ENCODE assay signal across 8 mouse cellular contexts in the genomic region with DNA sequence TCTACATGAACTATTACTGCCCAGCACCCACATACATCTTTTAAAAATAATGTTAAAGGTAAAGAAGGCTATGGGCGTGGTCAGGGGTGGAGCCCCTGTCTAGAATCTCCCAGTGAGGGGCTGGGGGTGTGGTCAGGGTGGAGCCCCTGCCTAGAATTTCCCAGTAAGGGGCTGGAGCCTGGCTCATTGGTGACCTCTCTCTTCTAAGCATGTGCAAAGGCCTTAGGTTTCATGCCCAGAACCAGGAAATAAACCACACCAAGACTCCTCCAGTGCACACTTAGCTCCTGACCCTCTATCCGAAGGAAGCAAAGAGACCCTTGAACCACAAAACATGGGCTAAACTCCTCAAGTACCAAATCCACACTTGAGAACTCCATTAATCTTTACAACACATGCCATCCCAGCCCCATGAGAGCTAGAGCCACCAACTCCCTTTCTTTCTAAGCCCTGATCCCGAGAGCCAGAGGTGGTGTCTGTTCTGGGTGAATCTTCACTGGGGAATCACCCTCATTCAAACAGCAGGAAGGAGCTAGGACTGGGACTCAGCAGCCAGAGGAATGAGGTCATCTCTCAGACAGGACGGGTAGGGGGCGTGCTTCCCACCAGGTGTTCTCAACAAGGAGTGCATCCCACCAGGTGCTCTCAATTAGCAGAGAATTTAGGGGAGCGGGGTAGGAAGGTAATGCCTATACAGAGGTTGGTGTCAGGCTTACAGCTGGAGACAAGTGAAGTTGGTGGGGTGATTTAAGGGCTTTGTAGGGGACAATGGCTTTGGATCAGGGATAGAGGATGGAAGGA. TPM values are rescaled to one million over a fixed set of nuclear protein-coding genes. Genes with fewer than 3 reads are reported as not detected.
DNase-seq lines count a peak whose midpoint lies in the region; ATAC-seq and TF ChIP-seq lines count a peak whose summit lies in the region.

No protein-coding gene starts in this region.

- peak overlapping the region; percentile 77 for H3K27ac ChIP-seq in heart, embryonic 13.5 days (replicated peaks)
- H3K27ac ChIP-seq in ES-Bruce4 (ENCODE audit: insufficient read depth, low read length) = peak overlapping the region; percentile 29; the same call in 1 of the 2 replicates
- no peak overlapping the region for H3K27ac ChIP-seq in forebrain, embryonic 12.5 days
- H3K27ac ChIP-seq in liver, embryonic 15.5 days (replicated peaks) = peak overlapping the region; percentile 88

- no peak for TF ChIP-seq POLR2A in ES-Bruce4 (IDR thresholded peaks at IDR 0.05; ENCODE audit: insufficient read depth, low read length)

- H3K4me3 ChIP-seq in heart, embryonic 13.5 days = peak overlapping the region; percentile 83
- peak overlapping the region; percentile 97 for H3K4me3 ChIP-seq in ES-Bruce4 (ENCODE audit: low read depth, low read length)
- peak overlapping the region; percentile 88 for H3K4me3 ChIP-seq in forebrain, embryonic 12.5 days (replicated peaks)
- H3K4me3 ChIP-seq in liver, embryonic 15.5 days (replicated peaks) = peak overlapping the region; percentile 76

- no peak for DNase-seq in heart, adult 8-10 months (ENCODE audit: low spot score)
- DNase-seq in left cerebral cortex, adult 8-10 months (ENCODE audit: low spot score in 2 of 2) = no peak
- no peak for DNase-seq in Muller cell, postnatal 12 days (ENCODE audit: inconsistent ontology term)

- peak; percentile 57 for TF ChIP-seq CTCF in ES-Bruce4 (IDR thresholded peaks at IDR 0.05; ENCODE audit: low read depth, low read length)

- no peaks in the 10 kb centered on the region for H3K27me3 ChIP-seq in heart, embryonic 13.5 days (replicated peaks)
- no peaks in the 10 kb centered on the region for H3K27me3 ChIP-seq in ES-Bruce4 (ENCODE audit: control insufficient read depth, insufficient read depth, low read length, poor library complexity, severe bottlenecking)
- H3K27me3 ChIP-seq in forebrain, embryonic 12.5 days = 0 out of 2 replicates have a peak, but pooled peaks cover under 1% of the 10 kb centered on the region
- H3K27me3 ChIP-seq in liver, embryonic 15.5 days = no peaks in the 10 kb centered on the region

- no peak for ATAC-seq in heart, embryonic 13.5 days (ENCODE audit: extremely low read depth, insufficient number of reproducible peaks, low FRiP score, low TSS enrichment)
- ATAC-seq in forebrain, embryonic 12.5 days (ENCODE audit: low FRiP score) = no peak
- ATAC-seq in liver, embryonic 15.5 days (ENCODE audit: insufficient read depth) = peak; percentile 13; the same call in 1 of the 2 replicates
- no peak for ATAC-seq in monocyte, adult 5-6 weeks (replicated peaks; ENCODE audit: insufficient number of reproducible peaks, low FRiP score, low TSS enrichment, poor library complexity, severe bottlenecking)

- H3K9me3 ChIP-seq in heart, embryonic 13.5 days = no peaks in the 10 kb centered on the region
- no peaks in the 10 kb centered on the region for H3K9me3 ChIP-seq in ES-Bruce4 (replicated peaks; ENCODE audit: control insufficient read depth, insufficient read depth, low read length, poor library complexity, severe bottlenecking)
- H3K9me3 ChIP-seq in forebrain, embryonic 12.5 days = no peaks in the 10 kb centered on the region
- H3K9me3 ChIP-seq in liver, embryonic 15.5 days (replicated peaks) = no peaks in the 10 kb centered on the region

- peak overlapping the region; percentile 84 for H3K4me2 ChIP-seq in heart, embryonic 13.5 days
- peak overlapping the region; percentile 78 for H3K4me2 ChIP-seq in forebrain, embryonic 12.5 days
- peak overlapping the region; percentile 74 for H3K4me2 ChIP-seq in liver, embryonic 15.5 days

- peaks cover 39% of the 10 kb centered on the region for H3K4me1 ChIP-seq in heart, embryonic 13.5 days
- no peaks in the 10 kb centered on the region for H3K4me1 ChIP-seq in ES-Bruce4 (ENCODE audit: control insufficient read depth, insufficient read depth, low read length)
- peaks cover 30% of the 10 kb centered on the region for H3K4me1 ChIP-seq in forebrain, embryonic 12.5 days
- H3K4me1 ChIP-seq in liver, embryonic 15.5 days (replicated peaks) = peaks cover 76% of the 10 kb centered on the region

- 36% methylated on average over 6 of the region's 6 CpGs for whole genome bisulfite sequencing in heart, embryonic 13.5 days
- WGBS in forebrain, embryonic 12.5 days = 38% methylated on average over 6 of the region's 6 CpGs
- 28% methylated on average over 6 of the region's 6 CpGs for WGBS in liver, embryonic 15.5 days (ENCODE audit: insufficient replicate concordance)

- H3K36me3 ChIP-seq in heart, embryonic 13.5 days = peaks cover 47% of the 10 kb centered on the region
- no peaks in the 10 kb centered on the region for H3K36me3 ChIP-seq in ES-Bruce4 (ENCODE audit: control insufficient read depth, insufficient read depth, low read length, poor library complexity, severe bottlenecking)
- H3K36me3 ChIP-seq in forebrain, embryonic 12.5 days (replicated peaks) = peaks cover 39% of the 10 kb centered on the region
- H3K36me3 ChIP-seq in liver, embryonic 15.5 days (replicated peaks) = peaks cover 47% of the 10 kb centered on the region

- no peak for TF ChIP-seq EP300 in ES-Bruce4 (IDR thresholded peaks at IDR 0.05; ENCODE audit: insufficient read depth, low read depth, low read length)

- peak overlapping the region; percentile 97 for H3K9ac ChIP-seq in heart, embryonic 13.5 days
- H3K9ac ChIP-seq in ES-Bruce4 (ENCODE audit: low read depth, poor library complexity, severe bottlenecking) = peak overlapping the region; percentile 93; the same call in 1 of the 2 replicates
- H3K9ac ChIP-seq in forebrain, embryonic 12.5 days = peak overlapping the region; percentile 97
- peak overlapping the region; percentile 96 for H3K9ac ChIP-seq in liver, embryonic 15.5 days

RNA-seq across cellular contexts. Expression of a gene that starts 1.6 kb away (rescaled TPM):
- 72.2 and 78.1 TPM in 2 replicates for polyA plus RNA-seq in heart, embryonic 13.5 days (2015; fragmentation: Nextera tagmentation; extraction: Ambion mirVana)
- 10 to 100 TPM; 25.9 to 39.0 (median 32.2) TPM for total RNA-seq in heart, adult 8-10 months (2022)
- 47.8 and 51.4 TPM in 2 replicates for polyA plus RNA-seq in ES-Bruce4 (2011; ENCODE audit: insufficient read depth, insufficient read length, low read depth, missing spikeins)
- polyA plus RNA-seq in forebrain, embryonic 12.5 days (2016; fragmentation: Nextera tagmentation; extraction: Ambion mirVana) = 145 and 148 TPM in 2 replicates
- 127 and 147 TPM in 2 replicates for polyA plus RNA-seq in liver, embryonic 15.5 days (2015; fragmentation: Nextera tagmentation; extraction: Ambion mirVana)
- 8.2 to 12.9 TPM (median 11.7 TPM) in 3 replicates for total RNA-seq in monocyte, adult 5-6 weeks (2017)
- total RNA-seq in left cerebral cortex, adult 8-10 months (2022) = 10 to 100 TPM; 66.8 to 73.4 (median 70.6) TPM

RNA-seq across cellular contexts. Expression of a gene that starts 7.5 kb away (rescaled TPM):
- 69.7 and 73.6 TPM in 2 replicates for polyA plus RNA-seq in heart, embryonic 13.5 days (2015; fragmentation: Nextera tagmentation; extraction: Ambion mirVana)
- total RNA-seq in heart, adult 8-10 months (2022) = 10 to 100 TPM; 49.1 to 55.0 (median 53.8) TPM
- polyA plus RNA-seq in ES-Bruce4 (2011; ENCODE audit: insufficient read depth, insufficient read length, low read depth, missing spikeins) = 52.9 and 70.3 TPM in 2 replicates
- 68.1 and 68.5 TPM in 2 replicates for polyA plus RNA-seq in forebrain, embryonic 12.5 days (2016; fragmentation: Nextera tagmentation; extraction: Ambion mirVana)
- polyA plus RNA-seq in liver, embryonic 15.5 days (2015; fragmentation: Nextera tagmentation; extraction: Ambion mirVana) = 50.9 and 56.2 TPM in 2 replicates
- 18.6 to 22.3 TPM (median 20.9 TPM) in 3 replicates for total RNA-seq in monocyte, adult 5-6 weeks (2017)
- 10 to 100 TPM; 81.4 to 89.7 (median 85.5) TPM for total RNA-seq in left cerebral cortex, adult 8-10 months (2022)

RNA-seq across cellular contexts. Expression of a gene that starts 7.5 kb away (rescaled TPM):
- polyA plus RNA-seq in heart, embryonic 13.5 days (2015; fragmentation: Nextera tagmentation; extraction: Ambion mirVana) = 2.1 and 2.3 TPM in 2 replicates
- total RNA-seq in heart, adult 8-10 months (2022) = 1 to 10 TPM in 2 of 4 experiments, under 1 TPM in 2; 0.73 to 1.3 (median 1.0) TPM
- polyA plus RNA-seq in ES-Bruce4 (2011; ENCODE audit: insufficient read depth, insufficient read length, low read depth, missing spikeins) = 1.5 TPM in 1 of 2 replicates, not detected in the other
- 4.2 and 4.6 TPM in 2 replicates for polyA plus RNA-seq in forebrain, embryonic 12.5 days (2016; fragmentation: Nextera tagmentation; extraction: Ambion mirVana)
- polyA plus RNA-seq in liver, embryonic 15.5 days (2015; fragmentation: Nextera tagmentation; extraction: Ambion mirVana) = 0.75 and 0.88 TPM in 2 replicates
- 2.3 to 3.7 TPM in 2 of 3 replicates, not detected in the other for total RNA-seq in monocyte, adult 5-6 weeks (2017)
- total RNA-seq in left cerebral cortex, adult 8-10 months (2022) = 1 to 10 TPM; 2.0 to 5.2 (median 4.0) TPM

RNA-seq across cellular contexts. Expression of a gene that starts 11.1 kb away (rescaled TPM):
- 0.98 and 1.1 TPM in 2 replicates for polyA plus RNA-seq in heart, embryonic 13.5 days (2015; fragmentation: Nextera tagmentation; extraction: Ambion mirVana)
- under 1 TPM in 2 of 4 experiments, not detected in 2; 0.29 to 0.66 TPM for total RNA-seq in heart, adult 8-10 months (2022)
- not detected in 2 replicates for polyA plus RNA-seq in ES-Bruce4 (2011; ENCODE audit: insufficient read depth, insufficient read length, low read depth, missing spikeins)
- 0.36 and 1.2 TPM in 2 replicates for polyA plus RNA-seq in forebrain, embryonic 12.5 days (2016; fragmentation: Nextera tagmentation; extraction: Ambion mirVana)
- 2.3 and 2.9 TPM in 2 replicates for polyA plus RNA-seq in liver, embryonic 15.5 days (2015; fragmentation: Nextera tagmentation; extraction: Ambion mirVana)
- total RNA-seq in monocyte, adult 5-6 weeks (2017) = 1.4 to 2.4 TPM in 2 of 3 replicates, not detected in the other
- 1 to 10 TPM in 3 of 4 experiments, under 1 TPM in 1; 0.77 to 2.4 (median 1.2) TPM for total RNA-seq in left cerebral cortex, adult 8-10 months (2022)

RNA-seq across cellular contexts. Expression of a gene that starts 12.0 kb away (rescaled TPM):
- polyA plus RNA-seq in heart, embryonic 13.5 days (2015; fragmentation: Nextera tagmentation; extraction: Ambion mirVana) = 0.82 and 1.1 TPM in 2 replicates
- total RNA-seq in heart, adult 8-10 months (2022) = under 1 TPM in 2 of 4 experiments, not detected in 2; 0.50 to 0.72 TPM
- polyA plus RNA-seq in ES-Bruce4 (2011; ENCODE audit: insufficient read depth, insufficient read length, low read depth, missing spikeins) = 1.1 TPM in 1 of 2 replicates, not detected in the other
- polyA plus RNA-seq in forebrain, embryonic 12.5 days (2016; fragmentation: Nextera tagmentation; extraction: Ambion mirVana) = 1.4 and 2.1 TPM in 2 replicates
- polyA plus RNA-seq in liver, embryonic 15.5 days (2015; fragmentation: Nextera tagmentation; extraction: Ambion mirVana) = 0.56 TPM in 1 of 2 replicates, not detected in the other
- total RNA-seq in monocyte, adult 5-6 weeks (2017) = not detected in 3 replicates
- total RNA-seq in left cerebral cortex, adult 8-10 months (2022) = 1 to 10 TPM; 2.5 to 3.3 (median 2.6) TPM
